Mouse (Mus musculus) neural tube, embryonic 15.5 days (tissue): ENCODE results near the gene Wfdc11. TPM values are rescaled to one million over a fixed set of nuclear protein-coding genes. Genes with fewer than 3 reads are reported as not detected.
"Not testable (repeated sequence)": the region's sequence is repeated elsewhere in the genome, so short reads cannot be mapped to it uniquely, and the experiment has no call there.

ENCODE experiments used
- ATAC-seq: fragments of 200-750 bp; cut with Nextera tagmentation; 2 replicates; pipeline ENCODE4 v1.8.0; 2017; ENCODE audit warnings: mild to moderate bottlenecking, moderate TSS enrichment, moderate library complexity; ENCODE audit not compliant: low FRiP score
- H3K27ac ChIP-seq: fragments of 300-500 bp; sonication (generic); replicated peaks from 2 replicates; pipeline ENCODE4 v1.5.1; 2015; ENCODE audit warnings: mild to moderate bottlenecking, inconsistent platforms
- H3K27me3 ChIP-seq: fragments of 300-500 bp; sonication (generic); replicated peaks from 2 replicates; pipeline ENCODE4 v1.6.1; 2015; ENCODE audit warnings: inconsistent platforms
- H3K36me3 ChIP-seq: fragments of 300-500 bp; sonication (generic); 2 replicates; pipeline ENCODE4 v1.6.1; 2015; ENCODE audit warnings: inconsistent platforms
- H3K4me1 ChIP-seq: fragments of 300-500 bp; sonication (generic); 2 replicates; pipeline ENCODE4 v1.6.1; 2015; ENCODE audit warnings: inconsistent platforms
- H3K4me2 ChIP-seq: fragments of 300-500 bp; sonication (generic); 2 replicates; pipeline ENCODE4 v1.6.1; 2015; ENCODE audit warnings: inconsistent platforms, mild to moderate bottlenecking, moderate library complexity
- H3K4me3 ChIP-seq: fragments of 300-500 bp; sonication (generic); replicated peaks from 2 replicates; pipeline ENCODE4 v1.5.1; 2015; ENCODE audit warnings: mild to moderate bottlenecking, inconsistent platforms
- H3K9ac ChIP-seq: fragments of 300-500 bp; sonication (generic); replicated peaks from 2 replicates; pipeline ENCODE4 v1.6.1; 2015; ENCODE audit warnings: mild to moderate bottlenecking, inconsistent platforms
- H3K9me3 ChIP-seq: fragments of 300-500 bp; sonication (generic); replicated peaks from 2 replicates; pipeline ENCODE4 v1.6.1; 2016; ENCODE audit warnings: inconsistent platforms
- WGBS: fragments of 180-500 bp; shearing (Covaris S2); methylation state at CpG from one replicate; pipeline ENCODE4 v1.1.7; 2015; ENCODE audit warnings: mixed read lengths; 5-methylcytosine and 5-hydroxymethylcytosine counted together
- polyA plus RNA-seq: library from polyadenylated mRNA; unstranded; fragments of >200 nt; fragmentation: Nextera tagmentation; extraction: Ambion mirVana; gene quantifications from 2 replicates; pipeline ENCODE4 v1.2.1, GENCODE M21; 2015

Wfdc11 gene
- polyA plus RNA-seq, 1 experiment from 2014 or later: not detected

GRCm38 (mm10) chr2:164635266-164635665, 38.6 kb downstream of the Wfdc11 start:
- no peaks in the 10 kb centered on the region for H3K27me3 ChIP-seq
- H3K4me2 ChIP-seq: no peak overlapping the region
- no peak overlapping the region for H3K9ac ChIP-seq
- H3K4me3 ChIP-seq: no peak overlapping the region
- H3K36me3 ChIP-seq: no peaks in the 10 kb centered on the region
- whole genome bisulfite sequencing: 74% methylated on average over 9 of the region's 9 CpGs
- no peak overlapping the region for H3K27ac ChIP-seq
- no peak for ATAC-seq
- H3K4me1 ChIP-seq: no peaks in the 10 kb centered on the region
- H3K9me3 ChIP-seq: no peaks in the 10 kb centered on the region

- H3K27ac ChIP-seq: no peak overlapping the region
- H3K4me3 ChIP-seq: no peak overlapping the region
- H3K9me3 ChIP-seq: no peaks in the 10 kb centered on the region
- no peaks in the 10 kb centered on the region for H3K27me3 ChIP-seq
- H3K9ac ChIP-seq: no peak overlapping the region
- H3K4me2 ChIP-seq: no peak overlapping the region
- 82% methylated on average over 4 of the region's 4 CpGs for WGBS
- H3K4me1 ChIP-seq: no peaks in the 10 kb centered on the region
- no peaks in the 10 kb centered on the region for H3K36me3 ChIP-seq
- no peak for ATAC-seq
Measured at GRCm38 (mm10) chr2:164621775-164622174, 52.1 kb downstream of the Wfdc11 start.

GRCm38 (mm10) chr2:164619050-164619449, 54.8 kb downstream of the Wfdc11 start:
- Histone ChIP-seq H3K27ac (no peak overlapping the region), H3K36me3 (no peaks in the 10 kb centered on the region), H3K4me3 (no peak overlapping the region), H3K4me2 (no peak overlapping the region), H3K27me3 (no peaks in the 10 kb centered on the region), H3K4me1 (no peaks in the 10 kb centered on the region), H3K9me3 (no peaks in the 10 kb centered on the region), H3K9ac (no peak overlapping the region)
- 86% methylated on average over 5 of the region's 5 CpGs for WGBS
- ATAC-seq: no peak

GRCm38 (mm10) chr2:164615386-164615785, 58.5 kb downstream of the Wfdc11 start:
- WGBS: 90% methylated on average over 3 of the region's 3 CpGs
- Histone ChIP-seq H3K4me3 (no peak overlapping the region), H3K27ac (no peak overlapping the region), H3K9ac (no peak overlapping the region), H3K4me1 (no peaks in the 10 kb centered on the region), H3K27me3 (no peaks in the 10 kb centered on the region), H3K9me3 (no peaks in the 10 kb centered on the region), H3K4me2 (no peak overlapping the region), H3K36me3 (no peaks in the 10 kb centered on the region)
- no peak for ATAC-seq

GRCm38 (mm10) chr2:164613471-164613870, 60.4 kb downstream of the Wfdc11 start, which contains the start of the genes Wfdc6b and Wfdc8:
Gene Wfdc6b, plus strand, starts transcription at chr2:164613522.
Gene Wfdc8, minus strand, starts transcription at chr2:164613626.
- not testable (repeated sequence) for H3K9ac ChIP-seq

More at GRCm38 (mm10) chr2:164613471-164613870, 60.4 kb downstream of the Wfdc11 start, which contains the start of the genes Wfdc6b and Wfdc8:
- not testable (repeated sequence) for H3K4me2 ChIP-seq, ATAC-seq, H3K36me3 ChIP-seq, H3K9me3 ChIP-seq, H3K27me3 ChIP-seq, H3K4me3 ChIP-seq, H3K27ac ChIP-seq, H3K4me1 ChIP-seq
- WGBS: 56% methylated on average over 8 of the region's 8 CpGs

Other genes starting within 250 kb of the Wfdc11 start
- 9.0 and 26.2 TPM in 2 replicates for gene Sdc4, start 230.2 kb downstream of the Wfdc11 start, polyA plus RNA-seq
- gene Sys1, start 217.1 kb downstream of the Wfdc11 start, polyA plus RNA-seq: 86.8 and 92.7 TPM in 2 replicates
- 4.5 and 5.8 TPM in 2 replicates for gene Gm20458, start 213.1 kb downstream of the Wfdc11 start, polyA plus RNA-seq
- gene Trp53tg5, start 200.4 kb downstream of the Wfdc11 start, polyA plus RNA-seq: not detected in 2 replicates
- gene Dbndd2, start 188.0 kb downstream of the Wfdc11 start, polyA plus RNA-seq: 22.2 and 25.3 TPM in 2 replicates
- 88.8 and 92.2 TPM in 2 replicates for gene Pigt, start 176.6 kb downstream of the Wfdc11 start, polyA plus RNA-seq
- 1.6 and 10.4 TPM in 2 replicates for gene Wfdc2, start 111.7 kb downstream of the Wfdc11 start, polyA plus RNA-seq
- not detected in 2 replicates for gene Spint3, start 100.6 kb downstream of the Wfdc11 start, polyA plus RNA-seq
- gene Wfdc6a, start 88.6 kb downstream of the Wfdc11 start, polyA plus RNA-seq: 0.31 TPM in 1 of 2 replicates, not detected in the other
- gene Eppin, start 80.5 kb downstream of the Wfdc11 start, polyA plus RNA-seq: not detected in 2 replicates
- gene Wfdc6b, start 60.6 kb downstream of the Wfdc11 start, polyA plus RNA-seq: not detected in 2 replicates
- gene Wfdc8, start 60.5 kb downstream of the Wfdc11 start, polyA plus RNA-seq: not detected in 2 replicates
- not detected in 2 replicates for gene Wfdc16, start 35.3 kb downstream of the Wfdc11 start, polyA plus RNA-seq
- gene Wfdc10, start 18.0 kb downstream of the Wfdc11 start, polyA plus RNA-seq: not detected in 2 replicates
- gene Wfdc9, start 17.5 kb downstream of the Wfdc11 start, polyA plus RNA-seq: not detected in 2 replicates
- not detected in 2 replicates for gene Wfdc13, start 11.0 kb upstream of the Wfdc11 start, polyA plus RNA-seq
- not detected in 2 replicates for gene Spint4, start 24.4 kb upstream of the Wfdc11 start, polyA plus RNA-seq
- gene Spint5, start 41.2 kb upstream of the Wfdc11 start, polyA plus RNA-seq: not detected in 2 replicates
- 1.1 and 1.3 TPM in 2 replicates for gene Wfdc3, start 71.8 kb upstream of the Wfdc11 start, polyA plus RNA-seq
- gene Dnttip1, start 71.9 kb upstream of the Wfdc11 start, polyA plus RNA-seq: 51.0 and 56.4 TPM in 2 replicates
- 42.8 and 134 TPM in 2 replicates for gene Ube2c, start 95.8 kb upstream of the Wfdc11 start, polyA plus RNA-seq
- 27.5 and 55.6 TPM in 2 replicates for gene Tnnc2, start 105.9 kb upstream of the Wfdc11 start, polyA plus RNA-seq
- gene Snx21, start 111.7 kb upstream of the Wfdc11 start, polyA plus RNA-seq: 41.3 and 46.6 TPM in 2 replicates
- 24.1 and 26.4 TPM in 2 replicates for gene Acot8, start 130.8 kb upstream of the Wfdc11 start, polyA plus RNA-seq
- gene Zswim3, start 131.0 kb upstream of the Wfdc11 start, polyA plus RNA-seq: 14.9 and 16.2 TPM in 2 replicates
- gene Zswim1, start 148.6 kb upstream of the Wfdc11 start, polyA plus RNA-seq: 23.7 and 25.4 TPM in 2 replicates
- not detected in 2 replicates for gene Spata25, start 154.4 kb upstream of the Wfdc11 start, polyA plus RNA-seq
- 99.9 and 113 TPM in 2 replicates for gene Ctsa, start 158.8 kb upstream of the Wfdc11 start, polyA plus RNA-seq
- gene Neurl2, start 159.4 kb upstream of the Wfdc11 start, polyA plus RNA-seq: 6.8 and 7.1 TPM in 2 replicates
- gene Pltp, start 183.6 kb upstream of the Wfdc11 start, polyA plus RNA-seq: 117 and 192 TPM in 2 replicates
- 79.9 and 85.2 TPM in 2 replicates for gene Pcif1, start 205.2 kb upstream of the Wfdc11 start, polyA plus RNA-seq
- 13.3 and 13.8 TPM in 2 replicates for gene Zfp335, start 237.7 kb upstream of the Wfdc11 start, polyA plus RNA-seq